Mouse (Mus musculus) limb, embryonic 12.5 days (tissue): Measurements from ENCODE around the gene Apol8. TPM values are rescaled to one million over a fixed set of nuclear protein-coding genes. Genes with fewer than 3 reads are reported as not detected.

ENCODE experiments used
- ATAC-seq: fragments of 200-750 bp; cut with Nextera tagmentation; 2 replicates; pipeline ENCODE4 v1.8.0; 2017; ENCODE audit warnings: low read depth, moderate TSS enrichment; ENCODE audit not compliant: insufficient number of reproducible peaks, insufficient read depth, low FRiP score, low TSS enrichment
- H3K27ac ChIP-seq: fragments of 300-500 bp; sonication (generic); 2 replicates; pipeline ENCODE4 v1.5.1; 2016; ENCODE audit warnings: mild to moderate bottlenecking, moderate library complexity
- H3K27me3 ChIP-seq: fragments of 300-500 bp; sonication (generic); 2 replicates; pipeline ENCODE4 v1.6.1; 2016; ENCODE audit warnings: mild to moderate bottlenecking, moderate library complexity
- H3K36me3 ChIP-seq: fragments of 300-500 bp; sonication (generic); 2 replicates; pipeline ENCODE4 v1.6.1; 2016; ENCODE audit warnings: mild to moderate bottlenecking, moderate library complexity
- H3K4me1 ChIP-seq: fragments of 300-500 bp; sonication (generic); replicated peaks from 2 replicates; pipeline ENCODE4 v1.6.1; 2016
- H3K4me2 ChIP-seq: fragments of 300-500 bp; sonication (generic); 2 replicates; pipeline ENCODE4 v1.6.1; 2016; ENCODE audit warnings: mild to moderate bottlenecking, moderate library complexity
- H3K4me3 ChIP-seq: fragments of 300-500 bp; sonication (generic); replicated peaks from 2 replicates; pipeline ENCODE4 v1.5.1; 2016; ENCODE audit warnings: mild to moderate bottlenecking
- H3K9ac ChIP-seq: fragments of 300-500 bp; sonication (generic); replicated peaks from 2 replicates; pipeline ENCODE4 v1.6.1; 2016; ENCODE audit warnings: mild to moderate bottlenecking, moderate library complexity
- H3K9me3 ChIP-seq: fragments of 300-500 bp; sonication (generic); 2 replicates; pipeline ENCODE4 v1.6.1; 2016; ENCODE audit warnings: mild to moderate bottlenecking, moderate library complexity
- WGBS: fragments of 180-500 bp; shearing (Covaris S2); methylation state at CpG from one replicate; pipeline ENCODE4 v1.1.7; 2016; 5-methylcytosine and 5-hydroxymethylcytosine counted together
- polyA plus RNA-seq: library from polyadenylated mRNA; unstranded; fragments of >200 nt; fragmentation: Nextera tagmentation; extraction: Ambion mirVana; gene quantifications from 2 replicates; pipeline ENCODE4 v1.2.1, GENCODE M21; 2016

Gene Apol8
- polyA plus RNA-seq, result 0.15 and 0.23 TPM in 2 replicates

- H3K27ac ChIP-seq, result no peak within 1 kb of the TSS
- peaks cover 19% of the 10 kb centered on the region for H3K36me3 ChIP-seq
- H3K4me1 ChIP-seq, result 0 out of 2 replicates have a peak, but pooled peaks cover 4% of the 10 kb centered on the region
- H3K4me2 ChIP-seq, result peak within 1 kb of the TSS; percentile 24; the same call in 1 of the 2 replicates
- no peak for ATAC-seq
- H3K9ac ChIP-seq, result no peak within 1 kb of the TSS
- H3K27me3 ChIP-seq, result 0 out of 2 replicates have a peak, but pooled peaks cover 8% of the 10 kb centered on the region
- no peak within 1 kb of the TSS for H3K4me3 ChIP-seq
- H3K9me3 ChIP-seq, result no peaks in the 10 kb centered on the region
- WGBS, result 11% methylated on average over 9 of the region's 9 CpGs
Observed at GRCm38 (mm10) chr15:77756848-77757247, at the start of gene Apol8. Apol8 (minus strand) TSS chr15:77757003.

GRCm38 (mm10) chr15:77805657-77806056 is 48.9 kb upstream of the Apol8 start:
- H3K4me1 ChIP-seq, result peaks cover 26% of the 10 kb centered on the region
- H3K27me3 ChIP-seq, result no peaks in the 10 kb centered on the region
- no peak overlapping the region for H3K4me3 ChIP-seq
- H3K27ac ChIP-seq, result no peak overlapping the region
- 89% methylated on average over 4 of the region's 4 CpGs for WGBS
- no peak overlapping the region for H3K9ac ChIP-seq
- H3K36me3 ChIP-seq, result peaks cover 77% of the 10 kb centered on the region
- ATAC-seq, result no peak
- no peak overlapping the region for H3K4me2 ChIP-seq
- no peaks in the 10 kb centered on the region for H3K9me3 ChIP-seq

- 84% methylated on average over 9 of the region's 9 CpGs for WGBS
- no peak overlapping the region for H3K4me3 ChIP-seq
- no peak overlapping the region for H3K9ac ChIP-seq
- H3K9me3 ChIP-seq, result no peaks in the 10 kb centered on the region
- peak overlapping the region; percentile 29; the same call in 1 of the 2 replicates for H3K27ac ChIP-seq
- H3K4me1 ChIP-seq, result peaks cover 26% of the 10 kb centered on the region
- H3K4me2 ChIP-seq, result no peak overlapping the region
- no peaks in the 10 kb centered on the region for H3K27me3 ChIP-seq
- H3K36me3 ChIP-seq, result peaks cover 77% of the 10 kb centered on the region
- ATAC-seq, result no peak
Observed at GRCm38 (mm10) chr15:77804949-77805348, 48.1 kb upstream of the Apol8 start.

GRCm38 (mm10) chr15:77804460-77804859 is 47.7 kb upstream of the Apol8 start:
- 81% methylated on average over 6 of the region's 6 CpGs for WGBS
- no peaks in the 10 kb centered on the region for H3K9me3 ChIP-seq
- H3K4me1 ChIP-seq, result peaks cover 27% of the 10 kb centered on the region
- H3K27ac ChIP-seq, result peak overlapping the region; percentile 42; the same call in 1 of the 2 replicates
- ATAC-seq, result no peak
- H3K36me3 ChIP-seq, result peaks cover 77% of the 10 kb centered on the region
- H3K9ac ChIP-seq, result no peak overlapping the region
- H3K4me3 ChIP-seq, result no peak overlapping the region
- no peaks in the 10 kb centered on the region for H3K27me3 ChIP-seq
- no peak overlapping the region for H3K4me2 ChIP-seq

- WGBS, result 71% methylated on average over 3 of the region's 3 CpGs
- H3K27ac ChIP-seq, result peak overlapping the region; percentile 42; the same call in 1 of the 2 replicates
- no peak for ATAC-seq
- peaks cover 34% of the 10 kb centered on the region for H3K4me1 ChIP-seq
- H3K36me3 ChIP-seq, result peaks cover 72% of the 10 kb centered on the region
- H3K27me3 ChIP-seq, result no peaks in the 10 kb centered on the region
- H3K4me3 ChIP-seq, result no peak overlapping the region
- H3K9ac ChIP-seq, result no peak overlapping the region
- H3K4me2 ChIP-seq, result no peak overlapping the region
- H3K9me3 ChIP-seq, result no peaks in the 10 kb centered on the region
Observed at GRCm38 (mm10) chr15:77803747-77804146, 46.9 kb upstream of the Apol8 start.

GRCm38 (mm10) chr15:77802992-77803391 is 46.2 kb upstream of the Apol8 start:
- Histone ChIP-seq H3K27ac (0 out of 2 replicates have a peak overlapping the region, but pooled peaks have one; percentile 42), H3K9ac (no peak overlapping the region), H3K36me3 (peaks cover 70% of the 10 kb centered on the region), H3K9me3 (no peaks in the 10 kb centered on the region), H3K4me3 (no peak overlapping the region), H3K27me3 (no peaks in the 10 kb centered on the region), H3K4me2 (no peak overlapping the region), H3K4me1 (peaks cover 42% of the 10 kb centered on the region)
- 87% methylated on average over 4 of the region's 4 CpGs for WGBS
- no peak for ATAC-seq

- no peaks in the 10 kb centered on the region for H3K27me3 ChIP-seq
- no peaks in the 10 kb centered on the region for H3K9me3 ChIP-seq
- no peak overlapping the region for H3K9ac ChIP-seq
- 48% methylated on average over 4 of the region's 4 CpGs for WGBS
- H3K27ac ChIP-seq, result peak overlapping the region; percentile 97
- no peak overlapping the region for H3K4me2 ChIP-seq
- no peak for ATAC-seq
- no peak overlapping the region for H3K4me3 ChIP-seq
- peaks cover 50% of the 10 kb centered on the region for H3K4me1 ChIP-seq
- peaks cover 64% of the 10 kb centered on the region for H3K36me3 ChIP-seq
Observed at GRCm38 (mm10) chr15:77801188-77801587, 44.4 kb upstream of the Apol8 start.

GRCm38 (mm10) chr15:77800511-77800910 is 43.7 kb upstream of the Apol8 start:
- ATAC-seq, result no peak
- Histone ChIP-seq H3K36me3 (peaks cover 64% of the 10 kb centered on the region), H3K9me3 (no peaks in the 10 kb centered on the region), H3K4me1 (peaks cover 50% of the 10 kb centered on the region), H3K4me3 (no peak overlapping the region), H3K9ac (no peak overlapping the region), H3K27me3 (no peaks in the 10 kb centered on the region), H3K4me2 (no peak overlapping the region), H3K27ac (peak overlapping the region; percentile 97)

- Histone ChIP-seq H3K4me3 (no peak overlapping the region), H3K9me3 (no peaks in the 10 kb centered on the region), H3K27ac (peak overlapping the region; percentile 97), H3K36me3 (peaks cover 64% of the 10 kb centered on the region), H3K27me3 (no peaks in the 10 kb centered on the region), H3K4me1 (peaks cover 47% of the 10 kb centered on the region), H3K9ac (peak overlapping the region; percentile 40; the same call in 1 of the 2 replicates), H3K4me2 (peak overlapping the region; percentile 33; the same call in 1 of the 2 replicates)
- WGBS, result 87% methylated on average over 8 of the region's 8 CpGs
- ATAC-seq, result no peak
Observed at GRCm38 (mm10) chr15:77799491-77800474, 43.0 kb upstream of the Apol8 start.

- H3K36me3 ChIP-seq, result peaks cover 63% of the 10 kb centered on the region
- peak overlapping the region; percentile 40 for H3K9ac ChIP-seq
- H3K4me3 ChIP-seq, result no peak overlapping the region
- H3K4me2 ChIP-seq, result peak overlapping the region; percentile 33
- ATAC-seq, result peak; percentile 86
- H3K27me3 ChIP-seq, result no peaks in the 10 kb centered on the region
- H3K9me3 ChIP-seq, result no peaks in the 10 kb centered on the region
- H3K27ac ChIP-seq, result peak overlapping the region; percentile 97
- peaks cover 45% of the 10 kb centered on the region for H3K4me1 ChIP-seq
- 16% methylated on average over 14 of the region's 14 CpGs for WGBS
Observed at GRCm38 (mm10) chr15:77798664-77799490, 42.1 kb upstream of the Apol8 start.
